Mouse (Mus musculus) layer of hippocampus, postnatal 14 days (tissue): ENCODE data around the gene Tas1r1. TPM values are rescaled to one million over a fixed set of nuclear protein-coding genes. Genes with fewer than 3 reads are reported as not detected.

ENCODE experiments used
- DNase-seq, 2 experiments: peaks; one replicate each; pipeline ENCODE4 v3.0.0; 2021 to 2022; ENCODE audit warnings: low spot score in 2 of 2, mixed read lengths in 1 of 2
- long read RNA-seq, 2 experiments: library from polyadenylated mRNA; stranded (forward); transcript quantifications; one replicate each; pipeline ENCODE4 v2.0.0; 2021
- total RNA-seq, 2 experiments: library from RNA; stranded (reverse); gene quantifications; 2 replicates each; pipeline ENCODE4 v1.2.3; 2021

The Tas1r1 gene
- total RNA-seq = under 1 TPM; 0.38 to 0.92 TPM
- long read RNA-seq, experiment 1 = 0 reads
- long read RNA-seq, experiment 2 = 0 reads

DNA sequence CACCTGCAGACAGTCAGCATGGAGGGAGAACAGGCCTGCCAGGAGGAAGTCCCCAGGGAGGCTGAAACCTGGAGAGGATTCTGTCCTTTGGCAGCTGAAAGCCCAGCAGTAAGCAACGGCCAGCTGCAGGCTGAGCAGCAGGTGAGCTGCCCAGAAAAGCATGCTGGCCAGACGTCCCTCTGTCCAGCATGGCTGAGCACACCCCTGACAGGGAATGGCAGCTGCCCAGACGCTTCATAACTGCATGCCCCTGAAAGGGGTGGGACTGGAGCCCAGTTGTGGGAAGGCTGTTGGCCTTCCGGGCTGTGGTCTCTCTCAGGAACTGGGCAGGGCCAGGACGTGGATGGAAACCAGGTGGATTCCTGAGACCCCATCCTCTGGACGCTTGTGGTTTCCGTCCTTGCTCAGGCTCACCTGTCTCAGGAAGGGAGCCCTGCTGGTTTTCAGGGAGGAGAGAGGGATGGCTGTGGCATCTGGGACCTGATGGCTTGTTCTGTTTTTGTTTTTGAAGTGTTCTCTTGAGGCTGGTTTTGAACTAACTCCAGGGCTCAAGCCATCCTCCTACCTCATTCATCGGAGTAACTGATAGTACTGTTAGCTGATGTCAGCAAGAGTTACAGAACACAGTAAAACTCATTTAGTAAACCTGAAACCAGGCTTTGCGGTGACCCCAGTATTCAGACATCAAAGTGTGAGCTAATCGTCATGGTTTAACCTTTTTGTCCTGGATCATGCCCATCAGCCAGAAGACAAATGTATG, at the start of gene Tas1r1:
Gene Tas1r1 (minus strand): TSS at position 344 of the 760 bp plus-strand sequence.
- no peak for DNase-seq

DNA sequence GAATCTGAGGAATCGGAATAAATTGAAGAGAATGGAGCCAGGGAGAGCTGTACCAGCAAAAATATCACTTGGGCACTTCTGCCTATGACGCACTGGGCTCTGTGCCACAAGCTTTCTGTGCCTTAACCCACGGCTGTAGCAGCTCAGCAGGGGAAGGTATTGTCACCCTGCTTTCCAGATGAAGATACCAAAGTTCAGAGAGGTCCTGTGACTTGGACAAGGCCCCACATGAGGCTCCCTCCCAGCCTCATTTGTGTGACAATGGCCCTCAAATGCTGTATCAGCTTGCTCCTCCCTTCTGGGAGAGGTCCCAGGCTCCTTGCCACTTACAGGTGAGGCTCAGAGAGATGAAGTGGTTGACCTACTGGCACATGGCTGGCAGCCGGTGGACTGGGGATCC, 49.8 kb upstream of the Tas1r1 start:
- peak in 1 of 2 experiments; percentile 64 for DNase-seq

DNA sequence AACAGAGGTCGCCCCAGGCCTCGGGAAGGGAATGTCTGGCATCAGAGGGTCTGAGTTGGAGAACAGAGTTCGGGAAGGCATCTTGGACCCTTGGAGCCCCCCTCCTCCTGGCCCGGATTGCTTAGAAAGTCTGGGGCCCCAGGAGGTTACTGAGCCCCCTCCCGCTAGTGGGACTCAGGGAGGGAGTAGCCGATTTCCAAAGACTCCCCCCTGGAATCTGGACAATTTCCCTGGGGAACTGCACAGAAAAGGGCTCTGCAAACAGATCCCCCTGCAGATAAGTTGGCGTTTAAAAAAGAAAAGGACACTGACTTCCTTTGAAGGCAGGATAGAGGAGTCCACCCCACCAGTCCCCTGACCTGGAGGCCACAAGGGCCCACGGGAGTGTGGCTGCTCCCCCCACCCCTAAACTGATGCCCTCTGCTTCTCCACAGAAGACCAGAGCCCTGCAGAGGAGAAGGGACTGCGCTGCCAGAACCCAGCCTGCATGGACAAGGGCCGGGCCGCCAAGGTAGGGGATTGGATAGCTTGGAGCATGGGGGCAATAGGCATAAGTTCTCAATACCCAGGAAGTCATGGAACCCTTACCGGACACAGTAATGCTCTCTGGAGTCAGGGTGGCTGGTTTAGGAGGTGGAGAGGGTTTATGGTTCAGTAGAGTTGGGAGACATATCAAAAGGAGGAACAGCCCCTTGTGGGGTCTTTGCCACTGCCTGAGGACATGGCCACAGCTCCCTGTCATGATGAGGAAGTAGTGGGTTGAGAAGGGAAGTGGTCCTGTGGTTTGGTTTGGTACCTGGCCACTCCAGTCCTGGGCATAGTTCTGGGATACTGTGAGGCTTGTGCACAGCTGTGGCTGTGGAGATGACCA, 49.1 kb upstream of the Tas1r1 start:
- DNase-seq = no peak

DNA sequence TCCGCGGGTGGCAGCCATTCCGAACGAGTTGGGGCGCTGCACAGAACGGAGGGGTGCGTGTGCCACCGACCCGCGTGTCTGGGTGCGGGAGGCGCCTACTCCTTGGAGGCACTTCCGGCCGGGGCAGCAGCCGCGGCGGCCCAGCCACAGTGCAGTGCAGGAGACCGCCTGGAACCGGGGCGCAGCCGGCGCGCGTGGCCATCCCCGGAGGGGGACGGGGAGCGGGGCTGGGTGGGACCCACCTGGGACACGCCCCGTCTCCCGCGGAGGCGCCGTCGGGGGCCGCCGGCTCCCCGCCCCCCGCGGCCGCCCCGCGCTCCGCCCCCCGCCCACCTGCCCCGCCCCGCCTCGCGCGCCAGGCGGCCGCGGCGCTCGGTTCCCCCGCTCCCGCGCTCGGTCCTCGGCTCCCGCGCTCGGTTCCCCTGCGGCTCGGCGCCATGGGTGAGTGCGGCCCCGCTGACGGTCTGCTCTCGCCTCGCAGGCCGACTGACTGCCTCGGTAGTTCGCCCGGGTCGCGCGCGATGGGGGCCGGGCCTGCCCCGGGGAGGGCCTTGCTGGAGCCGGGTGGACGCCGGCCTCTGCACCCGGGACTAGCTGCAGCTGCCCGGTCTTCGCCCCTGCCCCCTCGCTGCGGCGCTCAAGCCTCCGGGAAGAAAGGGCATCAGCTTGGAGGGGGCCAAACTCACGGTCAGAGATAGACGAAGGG, 48.3 kb upstream of the Tas1r1 start:
- peak in 1 of 2 experiments; percentile 61 for DNase-seq

DNA sequence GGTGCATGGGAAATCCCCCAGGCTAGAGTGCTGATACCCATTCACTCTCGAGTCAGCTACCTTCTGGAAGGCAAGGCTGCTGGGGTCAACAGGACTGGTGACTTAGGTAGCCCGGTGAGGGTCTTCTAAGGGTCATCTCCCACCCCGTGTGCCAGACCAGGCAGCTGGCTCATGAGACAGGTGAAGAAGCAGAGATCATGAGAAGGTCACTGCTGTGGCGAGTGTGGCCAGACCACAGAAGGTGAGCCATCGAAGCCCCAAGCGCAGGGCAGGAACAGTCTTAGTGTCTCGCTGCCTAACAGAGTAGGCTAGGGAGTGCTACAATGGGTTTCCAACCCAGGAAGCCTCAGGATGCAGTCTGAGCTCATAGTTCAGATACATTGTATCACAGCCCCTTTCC, 46.2 kb upstream of the Tas1r1 start:
- DNase-seq = no peak

DNA sequence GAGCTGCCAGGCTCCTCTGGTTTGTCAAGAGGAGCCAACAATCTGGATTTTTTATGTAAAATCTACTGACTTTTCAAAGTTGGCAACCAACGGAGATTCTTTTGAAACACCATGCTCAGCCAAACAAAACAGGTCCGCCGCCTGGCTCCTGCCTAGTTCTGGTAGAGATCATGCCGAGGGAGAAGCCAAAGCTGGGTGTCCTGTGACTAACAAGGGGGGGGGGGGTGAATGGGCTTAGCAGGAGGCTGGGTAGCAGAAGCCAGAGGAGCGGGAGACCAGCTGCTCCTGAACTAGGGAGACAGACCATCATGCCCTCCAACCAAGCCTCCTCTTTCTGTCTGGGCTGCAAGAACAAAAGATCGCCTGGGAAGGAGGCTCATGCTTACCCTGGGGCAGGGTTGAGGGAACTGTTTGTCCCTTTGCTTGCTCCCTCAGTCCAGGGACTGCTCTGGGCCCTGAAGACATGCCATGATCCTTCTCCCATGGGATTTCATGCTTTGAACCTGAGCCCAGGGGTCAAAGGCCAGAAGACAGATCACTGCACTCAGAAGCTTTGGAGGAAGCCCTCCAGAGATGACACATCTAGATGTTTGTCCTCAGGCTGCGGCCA, 45.3 kb upstream of the Tas1r1 start:
- DNase-seq = no peak

DNA sequence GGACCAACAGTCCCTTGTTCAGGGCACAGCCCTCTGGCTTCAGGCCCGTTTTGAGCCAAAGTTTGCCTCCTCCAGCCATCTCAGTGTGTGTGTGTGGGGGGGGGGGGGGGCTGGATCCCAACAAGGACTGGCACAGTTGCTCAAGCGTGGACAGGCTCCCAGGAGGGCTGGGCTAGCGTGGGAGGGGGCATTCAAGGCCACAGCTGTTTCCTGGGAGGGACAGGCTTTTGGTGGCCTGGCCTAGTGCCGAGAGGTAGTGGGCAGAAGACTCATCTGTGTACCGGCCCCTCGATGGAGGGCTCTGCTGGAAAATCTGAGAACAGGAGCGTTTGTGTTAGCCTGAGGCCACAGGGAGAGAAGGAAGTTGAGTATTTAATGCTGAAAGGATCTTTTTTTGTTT, 41.6 kb upstream of the Tas1r1 start:
- no peak for DNase-seq

DNA sequence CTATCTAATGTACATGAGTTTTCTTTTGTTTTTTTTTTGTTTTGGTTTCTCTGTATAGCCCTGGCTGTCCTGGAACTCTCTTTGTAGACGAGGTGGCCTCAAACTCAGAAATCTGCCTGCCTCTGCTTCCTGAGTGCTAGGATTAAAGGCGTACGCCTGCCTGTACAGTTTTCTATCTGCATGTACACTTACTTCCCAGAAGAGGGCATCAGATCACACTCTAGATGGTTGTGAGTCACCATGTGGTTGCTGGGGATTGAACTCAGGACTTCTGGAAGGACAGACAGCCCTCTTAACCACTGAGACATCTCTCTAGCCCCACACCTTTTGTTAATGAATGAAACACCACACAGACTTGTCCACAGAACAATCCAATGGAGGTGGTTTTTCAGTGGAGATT, 40.9 kb upstream of the Tas1r1 start:
- no peak for DNase-seq

DNA sequence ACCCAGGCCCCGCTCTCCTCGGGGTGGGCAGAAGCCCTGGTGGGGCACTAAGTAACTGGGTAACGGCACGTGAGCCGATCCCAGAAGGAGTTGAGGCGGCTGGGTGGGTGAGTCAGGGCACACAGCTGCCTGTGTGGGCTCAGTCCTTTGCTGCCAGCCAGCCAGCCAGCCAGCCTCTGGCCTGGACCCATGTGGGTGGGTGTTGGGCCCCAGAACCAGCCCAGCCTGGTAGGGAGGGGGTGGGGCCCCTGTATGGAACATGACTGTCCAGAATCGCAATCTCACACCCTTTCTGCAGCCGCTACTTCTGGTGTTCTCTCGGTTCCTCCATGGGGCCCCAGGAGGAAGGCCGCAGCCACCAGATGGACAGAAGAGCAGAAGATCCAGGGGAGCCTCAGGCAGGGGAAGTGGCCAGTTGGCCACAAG, 39.8 kb upstream of the Tas1r1 start:
- peak in 1 of 2 experiments; percentile 37 for DNase-seq

DNA sequence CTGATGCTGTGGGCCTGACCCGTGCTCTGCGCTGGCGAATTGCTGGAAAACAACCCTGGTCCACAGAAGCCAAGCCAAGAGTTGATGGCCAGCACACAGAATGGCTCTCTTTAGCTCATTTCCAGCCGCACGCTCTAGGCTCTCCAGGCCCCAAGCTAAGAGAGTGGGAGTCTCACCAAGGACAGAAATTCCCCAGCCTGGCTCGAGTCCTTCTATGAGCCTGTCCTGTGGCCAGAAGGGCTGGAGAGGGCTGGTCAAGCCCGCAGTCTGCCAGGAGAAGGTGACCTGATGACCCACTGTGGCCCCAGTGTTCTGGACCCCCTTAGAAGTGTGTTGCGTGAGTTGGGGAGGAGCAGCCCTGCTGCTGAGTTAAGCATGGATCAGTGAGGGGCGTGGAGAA, 38.8 kb upstream of the Tas1r1 start:
- no peak for DNase-seq

DNA sequence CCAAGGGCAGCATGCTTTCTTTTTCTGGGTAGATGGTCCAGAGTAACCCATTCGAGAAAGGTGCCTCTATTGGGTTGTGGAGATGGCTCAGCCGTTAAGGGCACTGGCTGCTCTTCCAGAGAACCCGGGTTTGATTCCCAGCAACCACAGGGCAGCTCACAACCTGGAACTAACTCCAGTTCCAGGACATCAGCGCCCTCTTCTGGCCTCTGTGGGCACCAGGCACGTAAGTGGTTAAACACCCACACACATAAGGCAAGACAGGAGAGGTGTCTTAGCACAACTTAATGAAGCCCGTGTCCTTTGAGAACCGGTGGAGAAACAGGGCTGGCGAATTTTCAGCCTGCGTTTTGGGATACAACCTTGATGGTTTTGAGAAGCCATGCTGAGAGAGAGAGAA, 36.2 kb upstream of the Tas1r1 start:
- no peak for DNase-seq

DNA sequence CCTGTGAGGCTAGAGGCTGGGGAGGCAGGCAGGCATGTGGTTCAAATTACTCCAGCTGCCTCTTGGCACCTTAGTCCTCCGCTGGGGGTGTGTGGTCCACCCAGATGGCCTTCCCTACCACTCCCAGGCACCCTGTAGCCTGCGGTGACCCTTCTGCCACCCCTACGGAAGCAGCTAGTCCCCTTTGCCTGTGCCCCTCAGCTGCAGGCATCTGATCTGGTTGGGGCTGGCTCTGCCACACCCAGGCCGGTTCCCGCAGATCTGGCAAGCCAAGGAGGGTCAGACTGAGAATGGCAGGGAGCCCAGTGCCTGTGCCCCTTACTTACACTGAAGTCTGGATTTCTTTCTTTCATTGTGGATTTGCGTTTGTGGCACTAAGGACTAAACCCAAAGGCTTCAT, 35.3 kb upstream of the Tas1r1 start:
- DNase-seq = no peak

DNA sequence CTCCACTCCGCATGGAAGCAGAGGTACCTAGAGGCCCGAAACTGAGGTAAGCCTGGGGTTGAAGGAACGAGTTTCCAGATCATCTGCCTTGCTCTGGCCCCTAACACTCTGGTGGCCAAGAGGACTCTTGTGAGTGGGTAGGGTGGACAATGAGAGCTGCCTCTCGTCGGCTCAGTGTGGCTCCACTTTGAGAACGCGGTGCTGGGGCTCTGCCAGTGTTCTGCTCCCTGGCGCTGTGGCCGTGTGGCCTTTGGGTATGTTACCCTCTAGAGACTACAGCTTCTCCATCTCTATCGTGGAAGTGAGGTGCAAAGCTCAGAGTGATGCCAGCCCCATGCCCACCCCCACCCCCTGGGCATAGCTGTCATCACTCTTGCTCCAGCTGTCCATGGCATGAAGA, 34.3 kb upstream of the Tas1r1 start:
- no peak for DNase-seq

DNA sequence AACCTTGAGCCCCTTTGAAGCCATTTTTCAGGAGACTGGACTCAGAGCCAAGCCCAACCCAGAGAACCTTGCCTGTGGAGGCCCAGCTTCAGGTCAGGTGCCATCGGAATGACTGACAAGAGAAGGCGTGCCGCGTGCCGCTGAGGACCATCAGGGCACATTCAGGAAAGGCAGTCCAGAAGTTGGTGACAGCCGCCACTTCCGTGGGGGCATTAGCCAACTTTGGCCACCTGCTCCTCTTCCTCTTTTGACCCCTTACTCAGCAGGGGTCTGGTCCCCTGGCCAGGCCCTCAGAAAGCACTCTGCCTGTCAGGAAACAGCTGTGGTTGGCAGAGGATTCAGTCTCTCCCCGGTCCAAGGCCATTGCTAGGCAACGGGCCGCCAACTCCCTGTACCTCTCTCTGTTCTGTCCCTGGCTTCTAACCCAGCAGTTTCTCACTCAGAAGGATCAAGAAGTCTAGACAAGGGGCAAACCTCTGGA, 33.8 kb upstream of the Tas1r1 start, which contains the start of gene Plekhg5:
Gene Plekhg5 (plus strand): TSS at position 378 of the 481 bp plus-strand sequence.
- peak; percentile 61 to 68 for DNase-seq

DNA sequence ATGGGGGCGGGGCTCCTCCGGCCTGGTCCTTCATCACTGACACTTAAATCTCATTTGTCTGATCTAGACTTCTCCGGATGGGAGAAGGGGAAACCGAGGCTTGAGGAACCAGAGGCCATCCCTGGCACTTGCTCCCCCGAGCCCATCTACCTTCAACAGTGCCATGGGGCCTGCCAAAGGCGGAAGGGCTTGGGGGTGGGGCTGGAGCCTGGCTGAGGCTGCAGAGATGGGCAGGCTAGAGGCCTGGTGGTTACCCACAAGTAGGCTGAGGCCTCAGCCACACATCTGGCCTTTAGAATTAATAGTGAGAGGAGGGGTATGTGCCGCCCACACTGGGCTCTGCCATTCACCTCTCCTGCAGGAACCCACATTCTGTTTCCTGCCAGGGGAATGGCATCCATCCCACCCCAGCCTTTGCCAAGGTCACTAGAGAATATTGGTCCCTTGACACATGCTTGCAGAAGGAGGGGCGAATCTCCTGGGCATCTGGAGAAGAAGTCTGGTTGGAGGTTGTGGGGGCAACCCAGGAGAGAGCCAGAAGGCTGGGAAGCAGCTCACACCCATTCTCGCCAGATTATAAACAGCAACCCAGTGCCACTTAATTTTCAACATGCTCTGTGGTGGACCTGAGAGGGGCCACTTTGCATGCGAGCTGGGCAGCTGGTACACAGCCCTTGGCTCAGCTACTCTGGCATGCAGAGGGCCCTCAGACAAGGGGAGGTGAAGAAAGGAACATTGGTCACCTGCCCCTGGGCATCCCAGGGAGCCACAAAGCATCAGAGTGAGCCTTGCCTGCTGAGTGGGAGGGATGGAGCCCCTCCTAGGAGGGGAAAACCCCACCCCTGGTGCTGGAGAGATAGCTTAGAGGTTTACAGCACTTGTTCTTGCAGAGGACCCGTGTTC, 32.4 kb upstream of the Tas1r1 start:
- no peak for DNase-seq

DNA sequence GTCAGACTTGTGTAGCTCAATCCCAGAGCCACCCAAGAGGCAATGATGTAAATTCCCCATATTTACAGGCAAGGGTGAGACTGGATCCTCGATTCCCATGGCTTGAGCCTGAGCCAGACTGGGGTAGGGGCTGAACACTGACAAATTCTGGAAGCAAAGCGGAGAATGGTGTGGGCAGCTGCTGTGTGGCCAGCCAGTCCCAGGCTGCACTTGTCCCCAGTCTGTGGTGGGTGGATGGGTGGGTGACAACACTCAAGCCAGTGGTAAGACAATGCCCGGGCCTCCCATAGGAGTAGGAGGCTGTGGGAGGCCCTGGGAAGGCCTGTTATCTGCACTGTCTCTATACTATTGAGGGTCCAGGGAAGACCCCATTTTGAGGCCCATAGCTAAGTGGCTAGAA, 30.9 kb upstream of the Tas1r1 start:
- no peak for DNase-seq

DNA sequence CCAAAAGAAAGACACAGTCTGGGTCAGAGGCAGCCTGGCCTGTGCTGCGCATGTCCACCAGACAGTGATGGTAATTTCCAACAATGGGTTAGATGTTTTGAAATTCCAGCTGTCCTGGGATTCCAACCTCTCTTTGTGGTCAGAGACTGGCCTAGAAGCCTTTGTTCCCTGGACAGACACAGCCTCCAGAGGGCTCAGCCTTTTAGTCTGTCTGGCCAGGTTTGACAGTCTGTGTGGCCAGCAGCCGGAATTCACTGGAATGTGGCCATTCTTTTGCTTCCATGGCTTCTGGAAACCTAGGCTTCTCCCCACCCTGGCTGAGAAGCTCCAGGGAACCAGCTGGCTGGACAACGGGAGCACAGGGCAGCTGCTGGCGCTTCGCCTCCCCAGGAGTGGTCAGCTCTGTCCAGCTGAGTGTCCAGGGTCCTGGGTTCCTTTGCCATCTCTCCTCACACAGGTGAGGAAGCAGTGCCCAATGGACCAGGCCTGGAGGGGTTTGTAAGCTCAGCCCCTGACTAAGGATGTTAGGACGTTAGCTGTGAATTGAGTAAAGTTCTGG, 29.9 kb upstream of the Tas1r1 start:
- no peak for DNase-seq

DNA sequence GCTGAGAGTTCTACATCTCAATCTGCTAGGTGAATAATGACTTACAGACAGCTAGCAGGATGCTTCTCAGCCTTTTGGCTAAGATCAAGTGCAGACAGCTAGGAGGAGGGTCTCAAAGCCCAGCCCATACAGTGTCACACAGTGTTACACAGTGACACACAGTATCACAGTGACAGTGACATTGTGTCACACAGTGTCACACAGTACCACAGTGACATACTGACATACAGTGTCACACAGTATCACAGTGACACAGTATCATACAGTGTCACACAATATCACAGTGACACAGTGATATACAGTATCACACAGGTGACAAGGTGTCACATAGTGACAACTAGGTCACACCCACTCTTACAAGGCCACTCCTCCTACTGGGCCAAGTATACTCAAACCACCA, 28.9 kb upstream of the Tas1r1 start:
- no peak for DNase-seq

DNA sequence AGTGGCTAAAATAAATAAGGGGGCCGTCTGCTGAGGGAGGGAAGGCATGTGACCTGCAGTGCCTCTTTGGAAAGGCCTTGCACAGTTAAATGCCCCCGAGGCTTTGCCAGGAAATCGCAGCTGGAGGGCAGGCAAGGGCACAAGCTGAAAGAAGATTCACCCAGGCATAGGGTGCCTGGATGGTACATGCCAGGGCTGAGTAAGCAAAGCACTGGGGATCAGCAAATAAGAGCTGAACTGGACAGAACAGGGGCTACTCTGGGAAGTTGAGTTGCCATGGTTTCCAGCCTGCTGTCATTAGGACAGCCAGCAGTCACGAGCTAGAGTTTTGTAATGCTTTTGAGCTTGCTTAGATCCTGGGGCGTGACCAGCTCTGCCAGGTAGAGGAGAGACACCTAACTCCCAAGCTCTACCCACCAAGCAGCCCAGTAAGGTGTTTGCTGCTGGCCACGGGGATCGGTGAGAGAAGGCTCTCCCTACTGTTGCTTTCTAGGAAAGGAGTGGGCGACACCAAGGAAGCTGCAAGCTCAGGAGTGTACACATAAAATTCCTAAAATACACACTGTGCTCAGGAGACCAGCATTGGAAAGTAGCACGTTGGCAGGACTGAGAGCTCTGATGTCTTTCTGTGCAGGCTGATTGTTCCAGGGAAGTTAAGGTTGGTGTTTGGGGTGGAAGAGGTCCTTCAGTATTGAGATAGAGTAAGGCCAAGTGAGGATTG, 24.2 kb upstream of the Tas1r1 start:
- DNase-seq = no peak
